In genomic region chr2:27085801-27086200, GRCm38 (mm10) we compare ENCODE assay signal across 16 mouse cellular contexts. TPM values are rescaled to one million over a fixed set of nuclear protein-coding genes. Genes with fewer than 3 reads are reported as not detected.
DNase-seq lines count a peak whose midpoint lies in the region; ATAC-seq and TF ChIP-seq lines count a peak whose summit lies in the region.
"Had no signal": no experiment of that assay in that cellular context is flagged by ENCODE, and none has a peak within 500 bp of the region (broad histone marks: within the 10 kb centered on the region; RNA-seq: fewer than 3 reads in every experiment).

No protein-coding gene starts in this region.

- no peak for TF ChIP-seq CTCF in hindbrain, postnatal 0 days (IDR thresholded peaks at IDR 0.05; ENCODE audit: low read depth)

- H3K36me3 ChIP-seq in forebrain, embryonic 14.5 days (ENCODE audit: control insufficient read depth, insufficient read depth, low read length), result no peaks in the 10 kb centered on the region
- H3K36me3 ChIP-seq in forebrain, embryonic 16.5 days (ENCODE audit: control insufficient read depth, insufficient read depth), result no peaks in the 10 kb centered on the region
- no peaks in the 10 kb centered on the region for H3K36me3 ChIP-seq in hindbrain, postnatal 0 days (ENCODE audit: insufficient read depth, low read length)
- no peaks in the 10 kb centered on the region for H3K36me3 ChIP-seq in hindbrain, embryonic 13.5 days
- H3K36me3 ChIP-seq in midbrain, embryonic 14.5 days (ENCODE audit: control insufficient read depth, insufficient read depth, low read length), result no peaks in the 10 kb centered on the region
- no peaks in the 10 kb centered on the region for H3K36me3 ChIP-seq in midbrain, embryonic 16.5 days (ENCODE audit: control insufficient read depth, insufficient read depth, low read length)
- no peaks in the 10 kb centered on the region for H3K36me3 ChIP-seq in stomach, embryonic 15.5 days
- H3K36me3 ChIP-seq: forebrain, embryonic 15.5 days had no signal

- H3K4me1 ChIP-seq in forebrain, embryonic 14.5 days (ENCODE audit: control insufficient read depth, insufficient read depth, low read length), result no peaks in the 10 kb centered on the region
- peaks cover 8% of the 10 kb centered on the region for H3K4me1 ChIP-seq in forebrain, embryonic 16.5 days (replicated peaks; ENCODE audit: control insufficient read depth, insufficient read depth, low read length)
- H3K4me1 ChIP-seq in hindbrain, postnatal 0 days (ENCODE audit: insufficient read depth, low read length), result 0 out of 2 replicates have a peak, but pooled peaks cover 6% of the 10 kb centered on the region
- H3K4me1 ChIP-seq in hindbrain, embryonic 13.5 days (replicated peaks), result peaks cover 4% of the 10 kb centered on the region
- H3K4me1 ChIP-seq in midbrain, embryonic 14.5 days (ENCODE audit: control insufficient read depth, insufficient read depth, low read length), result no peaks in the 10 kb centered on the region
- H3K4me1 ChIP-seq in midbrain, embryonic 16.5 days (ENCODE audit: control insufficient read depth, insufficient read depth, low read length), result no peaks in the 10 kb centered on the region
- H3K4me1 ChIP-seq in stomach, embryonic 15.5 days, result peaks cover 38% of the 10 kb centered on the region

- H3K4me2 ChIP-seq in forebrain, embryonic 14.5 days (ENCODE audit: low read length), result no peak overlapping the region
- no peak overlapping the region for H3K4me2 ChIP-seq in forebrain, embryonic 16.5 days (ENCODE audit: low read length)
- no peak overlapping the region for H3K4me2 ChIP-seq in hindbrain, postnatal 0 days (ENCODE audit: low read depth, low read length)
- no peak overlapping the region for H3K4me2 ChIP-seq in hindbrain, embryonic 13.5 days
- H3K4me2 ChIP-seq in midbrain, embryonic 14.5 days (ENCODE audit: low read length), result no peak overlapping the region
- no peak overlapping the region for H3K4me2 ChIP-seq in midbrain, embryonic 16.5 days (ENCODE audit: low read length)
- H3K4me2 ChIP-seq in stomach, embryonic 15.5 days, result no peak overlapping the region
- H3K4me2 ChIP-seq: forebrain, embryonic 15.5 days; heart, embryonic 12.5 days had no signal

- no peaks in the 10 kb centered on the region for H3K9me3 ChIP-seq in forebrain, embryonic 14.5 days (replicated peaks; ENCODE audit: control insufficient read depth, low read length)
- H3K9me3 ChIP-seq in forebrain, embryonic 16.5 days (ENCODE audit: control insufficient read depth, low read length), result no peaks in the 10 kb centered on the region
- H3K9me3 ChIP-seq in hindbrain, postnatal 0 days (ENCODE audit: low read length), result no peaks in the 10 kb centered on the region
- H3K9me3 ChIP-seq in hindbrain, embryonic 13.5 days, result no peaks in the 10 kb centered on the region
- H3K9me3 ChIP-seq in midbrain, embryonic 14.5 days (ENCODE audit: control insufficient read depth, low read length), result no peaks in the 10 kb centered on the region
- no peaks in the 10 kb centered on the region for H3K9me3 ChIP-seq in midbrain, embryonic 16.5 days (replicated peaks; ENCODE audit: control insufficient read depth, low read length, poor library complexity, severe bottlenecking)
- no peaks in the 10 kb centered on the region for H3K9me3 ChIP-seq in stomach, embryonic 15.5 days
- H3K9me3 ChIP-seq: forebrain, embryonic 15.5 days; heart, embryonic 12.5 days had no signal

- DNase-seq in forebrain, embryonic 14.5 days (ENCODE audit: low spot score), result peak; percentile 47
- peak; percentile 53 for DNase-seq in hindbrain, postnatal 0 days (ENCODE audit: low spot score)
- DNase-seq in midbrain, embryonic 14.5 days, result peak; percentile 50
- no peak for DNase-seq in layer of hippocampus, adult 9-11 months
- DNase-seq: cerebellum, adult 9-10 months; thymus, adult 2 months had no signal

- WGBS in forebrain, embryonic 14.5 days, result 25% methylated on average over 2 of the region's 2 CpGs
- 16% methylated on average over 2 of the region's 2 CpGs for WGBS in forebrain, embryonic 16.5 days
- WGBS in hindbrain, postnatal 0 days, result 38% methylated on average over 2 of the region's 2 CpGs
- 35% methylated on average over 2 of the region's 2 CpGs for WGBS in hindbrain, embryonic 13.5 days
- 49% methylated on average over 2 of the region's 2 CpGs for WGBS in midbrain, embryonic 14.5 days
- 39% methylated on average over 2 of the region's 2 CpGs for WGBS in midbrain, embryonic 16.5 days
- 20% methylated on average over 2 of the region's 2 CpGs for WGBS in stomach, embryonic 15.5 days

- H3K4me3 ChIP-seq in forebrain, embryonic 14.5 days (ENCODE audit: low read depth, low read length), result no peak overlapping the region
- H3K4me3 ChIP-seq in forebrain, embryonic 16.5 days (replicated peaks; ENCODE audit: low read length), result no peak overlapping the region
- no peak overlapping the region for H3K4me3 ChIP-seq in hindbrain, postnatal 0 days (ENCODE audit: low read length)
- no peak overlapping the region for H3K4me3 ChIP-seq in hindbrain, embryonic 13.5 days
- H3K4me3 ChIP-seq in midbrain, embryonic 14.5 days (replicated peaks; ENCODE audit: low read depth, low read length), result no peak overlapping the region
- no peak overlapping the region for H3K4me3 ChIP-seq in midbrain, embryonic 16.5 days (ENCODE audit: low read depth, low read length)
- H3K4me3 ChIP-seq in stomach, embryonic 15.5 days (replicated peaks), result no peak overlapping the region
- H3K4me3 ChIP-seq: forebrain, embryonic 15.5 days; heart, embryonic 12.5 days had no signal

- no peak overlapping the region for H3K27ac ChIP-seq in forebrain, embryonic 14.5 days (ENCODE audit: low read depth, low read length)
- H3K27ac ChIP-seq in forebrain, embryonic 16.5 days (ENCODE audit: low read length), result no peak overlapping the region
- no peak overlapping the region for H3K27ac ChIP-seq in hindbrain, postnatal 0 days
- no peak overlapping the region for H3K27ac ChIP-seq in hindbrain, embryonic 13.5 days
- H3K27ac ChIP-seq in midbrain, embryonic 14.5 days (replicated peaks; ENCODE audit: low read depth, low read length), result no peak overlapping the region
- no peak overlapping the region for H3K27ac ChIP-seq in midbrain, embryonic 16.5 days (ENCODE audit: low read length)
- no peak overlapping the region for H3K27ac ChIP-seq in stomach, embryonic 15.5 days
- H3K27ac ChIP-seq: forebrain, embryonic 15.5 days had no signal

- H3K27me3 ChIP-seq in forebrain, embryonic 14.5 days (replicated peaks; ENCODE audit: control insufficient read depth, insufficient read depth, low read length), result no peaks in the 10 kb centered on the region
- no peaks in the 10 kb centered on the region for H3K27me3 ChIP-seq in forebrain, embryonic 16.5 days (replicated peaks; ENCODE audit: control insufficient read depth, insufficient read depth, low read length)
- no peaks in the 10 kb centered on the region for H3K27me3 ChIP-seq in hindbrain, postnatal 0 days (ENCODE audit: insufficient read depth, low read length)
- H3K27me3 ChIP-seq in hindbrain, embryonic 13.5 days, result 0 out of 2 replicates have a peak, but pooled peaks cover 4% of the 10 kb centered on the region
- H3K27me3 ChIP-seq in midbrain, embryonic 14.5 days (ENCODE audit: control insufficient read depth, insufficient read depth, low read length), result no peaks in the 10 kb centered on the region
- no peaks in the 10 kb centered on the region for H3K27me3 ChIP-seq in midbrain, embryonic 16.5 days (ENCODE audit: control insufficient read depth, insufficient read depth, low read depth, low read length)
- no peaks in the 10 kb centered on the region for H3K27me3 ChIP-seq in stomach, embryonic 15.5 days (replicated peaks)
- H3K27me3 ChIP-seq: forebrain, embryonic 15.5 days had no signal

- no peak overlapping the region for H3K9ac ChIP-seq in forebrain, embryonic 14.5 days (ENCODE audit: low read length)
- no peak overlapping the region for H3K9ac ChIP-seq in forebrain, embryonic 16.5 days (replicated peaks; ENCODE audit: low read depth, low read length)
- H3K9ac ChIP-seq in hindbrain, postnatal 0 days (replicated peaks; ENCODE audit: low read length), result no peak overlapping the region
- no peak overlapping the region for H3K9ac ChIP-seq in hindbrain, embryonic 13.5 days
- H3K9ac ChIP-seq in midbrain, embryonic 14.5 days (replicated peaks; ENCODE audit: low read length), result no peak overlapping the region
- no peak overlapping the region for H3K9ac ChIP-seq in midbrain, embryonic 16.5 days (ENCODE audit: low read depth, low read length)
- H3K9ac ChIP-seq in stomach, embryonic 15.5 days, result no peak overlapping the region
- H3K9ac ChIP-seq: forebrain, embryonic 15.5 days; heart, embryonic 12.5 days had no signal

- ATAC-seq in forebrain, embryonic 14.5 days, result no peak
- no peak for ATAC-seq in forebrain, embryonic 16.5 days
- ATAC-seq in hindbrain, postnatal 0 days, result no peak
- no peak for ATAC-seq in hindbrain, embryonic 13.5 days (ENCODE audit: low FRiP score)
- no peak for ATAC-seq in midbrain, embryonic 14.5 days (ENCODE audit: low FRiP score, low TSS enrichment)
- no peak for ATAC-seq in midbrain, embryonic 16.5 days
- ATAC-seq in stomach, embryonic 15.5 days (ENCODE audit: insufficient read depth, low FRiP score, low read depth), result peak; percentile 28; the same call in 1 of the 2 replicates
- ATAC-seq: activated CD4-positive, CD25-positive, alpha-beta regulatory T cell, adult 4 months; forebrain, embryonic 15.5 days; inflammation-experienced regulatory T-cells, adult 6 months had no signal

RNA-seq across cellular contexts. Expression of gene Adamtsl2, which starts 6.6 kb away (rescaled TPM):
- polyA plus RNA-seq in forebrain, embryonic 14.5 days (2014; fragmentation: Nextera tagmentation; extraction: Ambion mirVana), result 10.4 TPM in 2 replicates
- 11.6 and 14.2 TPM in 2 replicates for polyA plus RNA-seq in forebrain, embryonic 16.5 days (2015; fragmentation: Nextera tagmentation; extraction: Ambion mirVana)
- 8.7 and 9.9 TPM in 2 replicates for total RNA-seq in hindbrain, postnatal 0 days (2014; rRNA removed)
- polyA plus RNA-seq in hindbrain, postnatal 0 days (2015; fragmentation: Nextera tagmentation; extraction: Ambion mirVana), result 4.4 and 5.3 TPM in 2 replicates
- 7.6 and 8.9 TPM in 2 replicates for polyA plus RNA-seq in hindbrain, embryonic 13.5 days (2015; fragmentation: Nextera tagmentation; extraction: Ambion mirVana)
- polyA plus RNA-seq in midbrain, embryonic 14.5 days (2014; fragmentation: Nextera tagmentation; extraction: Ambion mirVana), result 7.1 and 7.6 TPM in 2 replicates
- 10.6 and 10.8 TPM in 2 replicates for polyA plus RNA-seq in midbrain, embryonic 16.5 days (2015; fragmentation: Nextera tagmentation; extraction: Ambion mirVana)
- polyA plus RNA-seq in stomach, embryonic 15.5 days (2015; fragmentation: Nextera tagmentation; extraction: Ambion mirVana), result 3.0 and 3.8 TPM in 2 replicates
- total RNA-seq: monocyte, adult 5-6 weeks had no signal
- polyA plus RNA-seq: activated CD4-positive, CD25-positive, alpha-beta regulatory T cell, adult 4 months; inflammation-experienced regulatory T-cells, adult 6 months had no signal

RNA-seq across cellular contexts. Expression of gene Mymk, which starts 13.8 kb away (rescaled TPM):
- not detected in 2 replicates for polyA plus RNA-seq in forebrain, embryonic 14.5 days (2014; fragmentation: Nextera tagmentation; extraction: Ambion mirVana)
- not detected in 2 replicates for polyA plus RNA-seq in forebrain, embryonic 16.5 days (2015; fragmentation: Nextera tagmentation; extraction: Ambion mirVana)
- not detected in 2 replicates for total RNA-seq in hindbrain, postnatal 0 days (2014; rRNA removed)
- 0.19 and 0.30 TPM in 2 replicates for polyA plus RNA-seq in hindbrain, postnatal 0 days (2015; fragmentation: Nextera tagmentation; extraction: Ambion mirVana)
- 0.56 and 1.1 TPM in 2 replicates for polyA plus RNA-seq in hindbrain, embryonic 13.5 days (2015; fragmentation: Nextera tagmentation; extraction: Ambion mirVana)
- polyA plus RNA-seq in midbrain, embryonic 14.5 days (2014; fragmentation: Nextera tagmentation; extraction: Ambion mirVana), result not detected in 2 replicates
- 0.24 TPM in 1 of 2 replicates, not detected in the other for polyA plus RNA-seq in midbrain, embryonic 16.5 days (2015; fragmentation: Nextera tagmentation; extraction: Ambion mirVana)
- polyA plus RNA-seq in stomach, embryonic 15.5 days (2015; fragmentation: Nextera tagmentation; extraction: Ambion mirVana), result 0.28 and 1.3 TPM in 2 replicates
- total RNA-seq: ES-E14; monocyte, adult 5-6 weeks had no signal
- polyA plus RNA-seq: activated CD4-positive, CD25-positive, alpha-beta regulatory T cell, adult 4 months; inflammation-experienced regulatory T-cells, adult 6 months had no signal

RNA-seq across cellular contexts. Expression of gene Fam163b, which starts 56.5 kb away (rescaled TPM):
- polyA plus RNA-seq in forebrain, embryonic 14.5 days (2014; fragmentation: Nextera tagmentation; extraction: Ambion mirVana), result 2.4 and 3.2 TPM in 2 replicates
- polyA plus RNA-seq in forebrain, embryonic 16.5 days (2015; fragmentation: Nextera tagmentation; extraction: Ambion mirVana), result 5.0 and 7.1 TPM in 2 replicates
- total RNA-seq in hindbrain, postnatal 0 days (2014; rRNA removed), result 7.1 and 8.5 TPM in 2 replicates
- polyA plus RNA-seq in hindbrain, postnatal 0 days (2015; fragmentation: Nextera tagmentation; extraction: Ambion mirVana), result 9.6 and 10.3 TPM in 2 replicates
- polyA plus RNA-seq in hindbrain, embryonic 13.5 days (2015; fragmentation: Nextera tagmentation; extraction: Ambion mirVana), result 2.5 and 2.9 TPM in 2 replicates
- 2.8 and 4.2 TPM in 2 replicates for polyA plus RNA-seq in midbrain, embryonic 14.5 days (2014; fragmentation: Nextera tagmentation; extraction: Ambion mirVana)
- polyA plus RNA-seq in midbrain, embryonic 16.5 days (2015; fragmentation: Nextera tagmentation; extraction: Ambion mirVana), result 5.0 and 8.1 TPM in 2 replicates
- polyA plus RNA-seq in stomach, embryonic 15.5 days (2015; fragmentation: Nextera tagmentation; extraction: Ambion mirVana), result 0.15 and 0.19 TPM in 2 replicates
- total RNA-seq: ES-E14; monocyte, adult 5-6 weeks had no signal
- polyA plus RNA-seq: activated CD4-positive, CD25-positive, alpha-beta regulatory T cell, adult 4 months; inflammation-experienced regulatory T-cells, adult 6 months had no signal

RNA-seq across cellular contexts. Expression of gene Slc2a6, which starts 58.0 kb away (rescaled TPM):
- 3.4 TPM in 2 replicates for polyA plus RNA-seq in forebrain, embryonic 14.5 days (2014; fragmentation: Nextera tagmentation; extraction: Ambion mirVana)
- polyA plus RNA-seq in forebrain, embryonic 16.5 days (2015; fragmentation: Nextera tagmentation; extraction: Ambion mirVana), result 6.1 and 7.1 TPM in 2 replicates
- 29.2 and 30.9 TPM in 2 replicates for total RNA-seq in hindbrain, postnatal 0 days (2014; rRNA removed)
- 16.7 and 19.2 TPM in 2 replicates for polyA plus RNA-seq in hindbrain, postnatal 0 days (2015; fragmentation: Nextera tagmentation; extraction: Ambion mirVana)
- polyA plus RNA-seq in hindbrain, embryonic 13.5 days (2015; fragmentation: Nextera tagmentation; extraction: Ambion mirVana), result 5.5 and 6.1 TPM in 2 replicates
- polyA plus RNA-seq in midbrain, embryonic 14.5 days (2014; fragmentation: Nextera tagmentation; extraction: Ambion mirVana), result 4.3 and 4.9 TPM in 2 replicates
- 9.8 and 12.8 TPM in 2 replicates for polyA plus RNA-seq in midbrain, embryonic 16.5 days (2015; fragmentation: Nextera tagmentation; extraction: Ambion mirVana)
- polyA plus RNA-seq in stomach, embryonic 15.5 days (2015; fragmentation: Nextera tagmentation; extraction: Ambion mirVana), result 1.1 and 1.3 TPM in 2 replicates
